Mouse (Mus musculus) heart, postnatal 0 days (tissue): ENCODE measurements at regions not wholly inside any gene's neighbourhood (a gene's known extent, or its start where the extent isn't known, plus 50 kb on each side); places are given as distances from the start of the nearest gene placed in this dataset.

Source experiments
- CTCF ChIP-seq: IDR thresholded peaks from 2 replicates; pipeline ENCODE4 v1.5.1; 2016; ENCODE audit warnings: antibody characterized with exemption, control low read depth, low read depth
- EP300 ChIP-seq: IDR thresholded peaks from 2 replicates; pipeline ENCODE4 v1.6.1; 2016; ENCODE audit warnings: antibody characterized with exemption, low read depth

DNA sequence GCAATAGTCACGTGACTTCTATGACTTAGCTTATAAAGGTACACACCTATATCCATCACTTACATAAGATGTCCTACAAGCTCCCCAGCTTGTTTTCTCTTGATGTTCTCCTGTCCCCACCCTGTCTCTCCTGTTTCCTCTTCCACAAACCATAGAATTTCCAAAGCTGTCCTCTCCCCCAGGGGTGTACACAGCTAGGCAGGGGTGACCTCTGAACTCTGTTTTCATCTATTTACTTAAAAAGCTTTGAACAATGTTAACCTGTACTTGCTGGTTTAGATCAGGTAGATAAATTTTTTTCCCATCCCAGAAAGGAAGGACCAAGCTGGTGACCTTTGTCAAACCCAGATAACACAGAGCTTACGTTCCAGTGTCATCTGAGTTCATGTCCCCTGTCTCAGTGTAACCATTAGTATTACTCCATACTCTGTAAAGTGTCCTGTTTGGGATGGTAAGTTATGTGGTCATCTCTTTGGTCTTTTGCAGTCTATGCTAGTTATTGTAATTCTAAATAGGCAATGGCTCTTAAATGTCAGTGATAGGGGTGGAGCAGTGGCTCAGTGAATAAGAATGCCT is 89.0 kb downstream of the Prlhr start:
- TF ChIP-seq CTCF: no peak
- TF ChIP-seq EP300: no peak
